8 mouse cellular contexts compared by ENCODE assay signal in genomic region chr2:146856120-146856519, GRCm38 (mm10). TPM values are rescaled to one million over a fixed set of nuclear protein-coding genes. Genes with fewer than 3 reads are reported as not detected.
DNase-seq lines count a peak whose midpoint lies in the region; ATAC-seq and TF ChIP-seq lines count a peak whose summit lies in the region.

No protein-coding gene starts in this region.

- H3K9me3 ChIP-seq in hindbrain, embryonic 11.5 days (ENCODE audit: control insufficient read depth, low read length) = no peaks in the 10 kb centered on the region
- no peaks in the 10 kb centered on the region for H3K9me3 ChIP-seq in lung, postnatal 0 days (ENCODE audit: low read length)

- no peak for DNase-seq in cerebellum, adult 2 months
- DNase-seq in cerebellum, adult 9-11 months = no peak
- DNase-seq in 3T3-L1 (ENCODE audit: low read depth, low spot score) = peak; percentile 55
- DNase-seq in c-Kit-negative CD71-positive TER-119-positive erythroid progenitor cells, embryonic 14.5 days (ENCODE audit: low read depth, low spot score) = peak; percentile 40
- peak; percentile 61 for DNase-seq in hindbrain, embryonic 11.5 days (ENCODE audit: low spot score)
- peak; percentile 63 for DNase-seq in lung, postnatal 0 days (ENCODE audit: low spot score)
- peak; percentile 54 for DNase-seq in splenic B cell, adult 2 months (ENCODE audit: low read depth, low spot score)
- no peak for DNase-seq in cerebellum, adult 8-10 months

- H3K9ac ChIP-seq in hindbrain, embryonic 11.5 days (ENCODE audit: low read depth, low read length) = peak overlapping the region; percentile 70
- peak overlapping the region; percentile 79 for H3K9ac ChIP-seq in lung, postnatal 0 days (replicated peaks; ENCODE audit: low read depth)

- H3K27me3 ChIP-seq in cerebellum, adult 2 months (ENCODE audit: control insufficient read depth, insufficient read depth, low read length) = no peaks in the 10 kb centered on the region
- H3K27me3 ChIP-seq in hindbrain, embryonic 11.5 days (ENCODE audit: control insufficient read depth, insufficient read depth, low read length) = no peaks in the 10 kb centered on the region
- no peaks in the 10 kb centered on the region for H3K27me3 ChIP-seq in lung, postnatal 0 days (replicated peaks; ENCODE audit: insufficient read depth, low read length)
- H3K27me3 ChIP-seq in splenic B cell, adult 2 months (ENCODE audit: control insufficient read depth, insufficient read depth, low read length, poor library complexity, severe bottlenecking) = no peaks in the 10 kb centered on the region

- no peak for ATAC-seq in hindbrain, embryonic 11.5 days (ENCODE audit: low FRiP score)
- ATAC-seq in lung, postnatal 0 days = peak; percentile 16; the same call in 1 of the 2 replicates

- no peaks in the 10 kb centered on the region for H3K4me1 ChIP-seq in cerebellum, adult 2 months (ENCODE audit: control insufficient read depth, insufficient read depth, low read length)
- no peaks in the 10 kb centered on the region for H3K4me1 ChIP-seq in hindbrain, embryonic 11.5 days (replicated peaks; ENCODE audit: control insufficient read depth, insufficient read depth, low read length)
- no peaks in the 10 kb centered on the region for H3K4me1 ChIP-seq in lung, postnatal 0 days (ENCODE audit: insufficient read depth, low read depth, low read length)

- TF ChIP-seq CTCF in cerebellum, adult 2 months (IDR thresholded peaks at IDR 0.05; ENCODE audit: borderline replicate concordance, insufficient read depth, low read depth, low read length) = no peak
- TF ChIP-seq CTCF in lung, postnatal 0 days (IDR thresholded peaks at IDR 0.05) = no peak

- H3K36me3 ChIP-seq in hindbrain, embryonic 11.5 days (ENCODE audit: control insufficient read depth, insufficient read depth, low read length) = no peaks in the 10 kb centered on the region
- H3K36me3 ChIP-seq in lung, postnatal 0 days (ENCODE audit: insufficient read depth, low read length) = no peaks in the 10 kb centered on the region
- no peaks in the 10 kb centered on the region for H3K36me3 ChIP-seq in splenic B cell, adult 2 months (ENCODE audit: control insufficient read depth, insufficient read depth, low read length, poor library complexity, severe bottlenecking)

- no peak for TF ChIP-seq EP300 in lung, postnatal 0 days (IDR thresholded peaks at IDR 0.05)

- H3K4me3 ChIP-seq in cerebellum, adult 2 months (replicated peaks; ENCODE audit: insufficient read depth, low read depth, low read length) = peak overlapping the region; percentile 89
- H3K4me3 ChIP-seq in hindbrain, embryonic 11.5 days (ENCODE audit: low read depth, low read length) = peak overlapping the region; percentile 67
- peak overlapping the region; percentile 91 for H3K4me3 ChIP-seq in lung, postnatal 0 days (ENCODE audit: low read depth, low read length)

- H3K4me2 ChIP-seq in hindbrain, embryonic 11.5 days (replicated peaks; ENCODE audit: low read depth, low read length) = peak overlapping the region; percentile 83
- peak overlapping the region; percentile 88 for H3K4me2 ChIP-seq in lung, postnatal 0 days (replicated peaks; ENCODE audit: low read depth, low read length)

- WGBS in cerebellum, adult 2 months = 2% methylated on average over 11 of the region's 11 CpGs
- 3% methylated on average over 11 of the region's 11 CpGs for WGBS in hindbrain, embryonic 11.5 days
- 0% methylated on average over 11 of the region's 11 CpGs for WGBS in lung, postnatal 0 days

- H3K27ac ChIP-seq in cerebellum, adult 2 months (ENCODE audit: insufficient read depth, low read length) = peak overlapping the region; percentile 20
- peak overlapping the region; percentile 66 for H3K27ac ChIP-seq in hindbrain, embryonic 11.5 days (ENCODE audit: low read depth, low read length)
- peak overlapping the region; percentile 80 for H3K27ac ChIP-seq in lung, postnatal 0 days (ENCODE audit: low read length)

- no peak for TF ChIP-seq POLR2A in cerebellum, adult 2 months (IDR thresholded peaks at IDR 0.05; ENCODE audit: borderline replicate concordance, insufficient read depth, low read length)

RNA-seq across cellular contexts. Expression of gene Kiz, which starts 0.5 kb away (rescaled TPM):
- 20.0 and 20.6 TPM in 2 replicates for polyA plus RNA-seq in cerebellum, adult 2 months (2012; rRNA removed)
- 27.8 and 33.8 TPM in 2 replicates for polyA plus RNA-seq in hindbrain, embryonic 11.5 days (2014; fragmentation: Nextera tagmentation; extraction: Ambion mirVana)
- polyA plus RNA-seq in lung, postnatal 0 days (2015; fragmentation: Nextera tagmentation; extraction: Ambion mirVana) = 26.6 and 30.7 TPM in 2 replicates

Comparison
In these comparisons a context has a peak if more than half of its experiments do, and no peak if none do; other contexts are left out.
1. DNase-seq: peak in 3T3-L1 (single experiment), c-Kit-negative CD71-positive TER-119-positive erythroid progenitor cells, embryonic 14.5 days (single experiment), hindbrain, embryonic 11.5 days (single experiment), lung, postnatal 0 days (single experiment) and splenic B cell, adult 2 months (single experiment); none in cerebellum, adult 2 months (0 of 2), cerebellum, adult 9-11 months (single experiment) and cerebellum, adult 8-10 months (single experiment).
2. H3K27ac ChIP-seq: peak in every context shown above with its lines; median percentile 80 in lung, postnatal 0 days; 66 in hindbrain, embryonic 11.5 days; 20 in cerebellum, adult 2 months.
3. Peak in every context shown above with its lines, with median percentiles within 50 percentile points of each other: H3K4me3 ChIP-seq.